In genomic region chr6:78277993-78278715, GRCm38 (mm10) we compare ENCODE assay signal across 9 mouse cellular contexts.
DNase-seq lines count a peak whose midpoint lies in the region; ATAC-seq and TF ChIP-seq lines count a peak whose summit lies in the region.
"Had no signal": no experiment of that assay in that cellular context is flagged by ENCODE, and none has a peak within 500 bp of the region (broad histone marks: within the 10 kb centered on the region; RNA-seq: fewer than 3 reads in every experiment).

No protein-coding gene starts in this region.

- 67% methylated on average over 6 of the region's 6 CpGs for WGBS in forebrain, embryonic 13.5 days

- H3K4me3 ChIP-seq in left cerebral cortex, adult 2 months: no peak overlapping the region
- H3K4me3 ChIP-seq in forebrain, embryonic 13.5 days: no peak overlapping the region

- no peaks in the 10 kb centered on the region for H3K9me3 ChIP-seq in forebrain, embryonic 13.5 days (replicated peaks)

- no peak overlapping the region for H3K9ac ChIP-seq in forebrain, embryonic 13.5 days

- peak overlapping the region; percentile 28; the same call in 1 of the 2 replicates for H3K27ac ChIP-seq in left cerebral cortex, adult 2 months
- no peak overlapping the region; the same call in 1 of the 2 replicates for H3K27ac ChIP-seq in forebrain, embryonic 13.5 days

- DNase-seq in left cerebral cortex, adult 2 months (ENCODE audit: extremely low spot score in 1 of 2, low spot score in 2 of 2): peak in 1 of 2 experiments; percentile 11
- DNase-seq in left cerebral cortex, postnatal 36 days (ENCODE audit: low spot score in 2 of 2): no peak
- DNase-seq in brain, adult 2 months (ENCODE audit: low read depth, low spot score): peak; percentile 43
- DNase-seq in layer of hippocampus, adult 9-11 months: peak; percentile 28
- no peak for DNase-seq in urinary bladder, adult 2 months (ENCODE audit: low spot score)
- DNase-seq in liver: no peak

- no peaks in the 10 kb centered on the region for H3K4me1 ChIP-seq in forebrain, embryonic 13.5 days

- H3K4me2 ChIP-seq in forebrain, embryonic 13.5 days: no peak overlapping the region

- H3K27me3 ChIP-seq in forebrain, embryonic 13.5 days: no peaks in the 10 kb centered on the region

- no peak for TF ChIP-seq CTCF in left cerebral cortex, adult 2 months (IDR thresholded peaks at IDR 0.05)

- peak; percentile 92 for ATAC-seq in forebrain, embryonic 13.5 days
- no peak for ATAC-seq in frontal cortex, adult (ENCODE audit: low TSS enrichment)
- ATAC-seq: inflammation-experienced regulatory T-cells, adult 6 months had no signal

- no peaks in the 10 kb centered on the region for H3K36me3 ChIP-seq in forebrain, embryonic 13.5 days (ENCODE audit: poor library complexity, severe bottlenecking)

- intact Hi-C loops in left cerebral cortex, adult 2 months (cut with DNase I): no loop called here
- intact Hi-C loops in left cerebral cortex, postnatal 36 days (cut with DNase I): no loop called here

Comparison
In these comparisons a context has a peak if more than half of its experiments do, and no peak if none do; other contexts are left out.
1. DNase-seq: peak in brain, adult 2 months (single experiment) and layer of hippocampus, adult 9-11 months (single experiment); none in left cerebral cortex, postnatal 36 days (0 of 2), urinary bladder, adult 2 months (single experiment) and liver (single experiment).